Mouse (Mus musculus): ENCODE results near the gene Zfp422.

Zfp422 gene

GRCm38 (mm10) chr6:116584095-116584494 is 44.7 kb downstream of the Zfp422 start, which contains the start of gene Olfr215:
Gene Olfr215, minus strand, starts transcription at chr6:116584195.
- DNase-seq (ENCODE audit: low spot score in 2 of 2) = no peak

Measured in heart, adult 9 months (tissue).